Mouse (Mus musculus) small intestine, adult 2 months (tissue): ENCODE results near the gene Htr3b.

Experiments used
- CTCF ChIP-seq: fragments of 200-500 bp; IDR thresholded peaks from 2 replicates; pipeline ENCODE4 v1.5.1; 2012; ENCODE audit warnings: low read depth, mild to moderate bottlenecking, control low read depth, inconsistent platforms, low read length, moderate library complexity, mixed read lengths; ENCODE audit not compliant: insufficient replicate concordance, insufficient read length; ENCODE audit errors: extremely low read depth
- POLR2A ChIP-seq: fragments of 200-500 bp; IDR thresholded peaks from 2 replicates; pipeline ENCODE4 v1.6.1; 2012; ENCODE audit warnings: low read depth, mild to moderate bottlenecking, control low read depth, inconsistent platforms, low read length, moderate library complexity

DNA sequence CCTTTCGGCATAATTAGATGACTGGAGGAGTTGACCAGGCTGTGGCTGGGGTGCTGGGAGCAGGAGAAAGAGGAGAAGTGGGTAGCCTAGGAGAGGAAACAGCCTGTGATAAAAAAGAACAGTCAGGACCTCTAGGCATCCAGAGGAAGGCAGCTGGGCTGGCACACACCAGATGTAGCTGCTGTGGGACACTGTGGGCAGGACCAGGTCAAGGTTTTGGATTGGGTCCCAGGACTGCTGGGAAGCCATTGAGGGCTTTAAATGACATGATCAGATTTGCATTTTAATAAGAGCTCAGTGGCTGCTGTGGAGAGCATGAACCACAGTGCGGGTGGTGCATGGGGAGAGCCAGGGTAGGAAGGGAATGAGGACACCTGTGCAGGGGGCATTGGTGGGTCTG, 61.0 kb downstream of the Htr3b start:
- no peak for TF ChIP-seq CTCF
- TF ChIP-seq POLR2A = no peak
